Mouse (Mus musculus) limb, embryonic 12.5 days (tissue): ENCODE measurements around the gene Vgf. TPM values are rescaled to one million over a fixed set of nuclear protein-coding genes. Genes with fewer than 3 reads are reported as not detected.
A peak's percentile ranks its signal among the peaks of the same experiment; 100 is the strongest.

Source experiments
- ATAC-seq: fragments of 200-750 bp; cut with Nextera tagmentation; 2 replicates; pipeline ENCODE4 v1.8.0; 2017; ENCODE audit warnings: low read depth, moderate TSS enrichment; ENCODE audit not compliant: insufficient number of reproducible peaks, insufficient read depth, low FRiP score, low TSS enrichment
- H3K27ac ChIP-seq: fragments of 300-500 bp; sonication (generic); 2 replicates; pipeline ENCODE4 v1.5.1; 2016; ENCODE audit warnings: mild to moderate bottlenecking, moderate library complexity
- H3K27me3 ChIP-seq: fragments of 300-500 bp; sonication (generic); 2 replicates; pipeline ENCODE4 v1.6.1; 2016; ENCODE audit warnings: mild to moderate bottlenecking, moderate library complexity
- H3K36me3 ChIP-seq: fragments of 300-500 bp; sonication (generic); 2 replicates; pipeline ENCODE4 v1.6.1; 2016; ENCODE audit warnings: mild to moderate bottlenecking, moderate library complexity
- H3K4me1 ChIP-seq: fragments of 300-500 bp; sonication (generic); replicated peaks from 2 replicates; pipeline ENCODE4 v1.6.1; 2016
- H3K4me2 ChIP-seq: fragments of 300-500 bp; sonication (generic); 2 replicates; pipeline ENCODE4 v1.6.1; 2016; ENCODE audit warnings: mild to moderate bottlenecking, moderate library complexity
- H3K4me3 ChIP-seq: fragments of 300-500 bp; sonication (generic); replicated peaks from 2 replicates; pipeline ENCODE4 v1.5.1; 2016; ENCODE audit warnings: mild to moderate bottlenecking
- H3K9ac ChIP-seq: fragments of 300-500 bp; sonication (generic); replicated peaks from 2 replicates; pipeline ENCODE4 v1.6.1; 2016; ENCODE audit warnings: mild to moderate bottlenecking, moderate library complexity
- H3K9me3 ChIP-seq: fragments of 300-500 bp; sonication (generic); 2 replicates; pipeline ENCODE4 v1.6.1; 2016; ENCODE audit warnings: mild to moderate bottlenecking, moderate library complexity
- WGBS: fragments of 180-500 bp; shearing (Covaris S2); methylation state at CpG from one replicate; pipeline ENCODE4 v1.1.7; 2016; 5-methylcytosine and 5-hydroxymethylcytosine counted together
- polyA plus RNA-seq: library from polyadenylated mRNA; unstranded; fragments of >200 nt; fragmentation: Nextera tagmentation; extraction: Ambion mirVana; gene quantifications from 2 replicates; pipeline ENCODE4 v1.2.1, GENCODE M21; 2016

Vgf gene
- polyA plus RNA-seq, 1 experiment from 2014 or later, result 0.25 TPM

DNA sequence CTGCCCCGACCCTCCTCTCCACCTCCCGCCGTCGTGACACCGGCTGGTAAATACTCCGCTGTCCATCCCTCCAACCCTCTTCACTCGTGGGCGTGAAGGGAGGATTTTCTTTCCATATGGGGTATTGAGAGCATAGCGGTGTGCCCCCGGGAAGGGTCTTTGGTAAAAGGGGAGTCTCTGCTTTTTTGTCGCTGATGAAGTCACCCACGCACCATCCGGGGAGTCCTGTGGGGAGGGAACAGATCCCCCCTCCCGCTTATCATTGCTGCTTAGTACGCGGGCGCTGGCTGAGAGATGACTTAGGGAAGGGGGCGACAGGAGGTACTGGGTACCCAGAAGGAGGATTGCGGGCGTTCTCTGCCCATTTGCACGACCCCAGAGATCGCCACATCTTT is 4.2 kb downstream of the Vgf start:
- Histone ChIP-seq H3K9me3 (no peaks in the 10 kb centered on the region), H3K36me3 (peaks cover 7% of the 10 kb centered on the region), H3K27ac (no peak overlapping the region), H3K4me3 (peak overlapping the region; percentile 35), H3K9ac (no peak overlapping the region), H3K4me1 (peaks cover 39% of the 10 kb centered on the region), H3K27me3 (peaks cover 91% of the 10 kb centered on the region), H3K4me2 (peak overlapping the region; percentile 63)
- 15% methylated on average over 22 of the region's 22 CpGs for WGBS
- no peak for ATAC-seq

DNA sequence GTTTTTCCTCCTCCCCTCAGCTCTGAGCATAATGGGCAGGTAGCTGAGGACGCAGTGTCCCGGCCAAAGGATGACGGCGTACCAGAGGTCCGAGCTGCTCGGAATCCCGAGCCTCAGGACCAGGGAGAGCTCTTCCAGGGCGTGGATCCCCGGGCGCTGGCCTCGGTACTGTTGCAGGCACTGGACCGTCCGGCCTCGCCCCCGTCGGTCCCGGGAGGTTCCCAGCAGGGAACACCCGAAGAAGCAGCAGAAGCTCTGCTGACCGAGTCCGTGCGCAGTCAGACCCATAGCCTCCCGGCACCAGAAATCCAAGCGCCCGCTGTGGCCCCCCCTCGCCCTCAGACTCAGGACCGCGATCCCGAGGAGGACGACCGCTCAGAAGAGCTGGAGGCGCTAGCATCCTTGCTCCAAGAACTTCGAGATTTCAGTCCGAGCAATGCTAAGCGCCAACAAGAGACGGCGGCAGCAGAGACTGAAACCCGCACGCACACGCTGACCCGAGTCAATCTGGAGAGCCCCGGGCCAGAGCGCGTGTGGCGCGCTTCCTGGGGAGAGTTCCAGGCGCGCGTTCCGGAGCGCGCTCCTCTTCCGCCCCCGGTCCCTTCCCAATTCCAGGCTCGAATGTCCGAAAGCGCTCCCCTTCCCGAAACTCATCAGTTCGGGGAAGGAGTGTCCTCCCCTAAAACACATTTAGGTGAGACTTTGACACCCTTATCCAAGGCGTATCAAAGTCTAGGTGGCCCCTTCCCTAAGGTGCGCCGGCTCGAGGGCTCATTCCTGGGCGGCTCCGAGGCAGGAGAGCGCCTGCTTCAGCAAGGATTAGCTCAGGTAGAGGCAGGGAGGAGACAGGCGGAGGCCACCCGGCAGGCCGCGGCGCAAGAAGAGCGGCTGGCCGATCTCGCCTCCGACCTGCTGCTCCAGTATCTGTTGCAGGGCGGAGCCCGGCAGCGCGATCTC is 5.2 kb downstream of the Vgf start:
- Histone ChIP-seq H3K36me3 (peaks cover 16% of the 10 kb centered on the region), H3K4me3 (peak overlapping the region; percentile 46), H3K4me2 (peak overlapping the region; percentile 99), H3K9me3 (no peaks in the 10 kb centered on the region), H3K27ac (no peak overlapping the region), H3K4me1 (peaks cover 39% of the 10 kb centered on the region), H3K9ac (no peak overlapping the region; the same call in 1 of the 2 replicates), H3K27me3 (peaks cover 85% of the 10 kb centered on the region)
- no peak for ATAC-seq
- WGBS, result 2% methylated on average over 78 of the region's 78 CpGs

DNA sequence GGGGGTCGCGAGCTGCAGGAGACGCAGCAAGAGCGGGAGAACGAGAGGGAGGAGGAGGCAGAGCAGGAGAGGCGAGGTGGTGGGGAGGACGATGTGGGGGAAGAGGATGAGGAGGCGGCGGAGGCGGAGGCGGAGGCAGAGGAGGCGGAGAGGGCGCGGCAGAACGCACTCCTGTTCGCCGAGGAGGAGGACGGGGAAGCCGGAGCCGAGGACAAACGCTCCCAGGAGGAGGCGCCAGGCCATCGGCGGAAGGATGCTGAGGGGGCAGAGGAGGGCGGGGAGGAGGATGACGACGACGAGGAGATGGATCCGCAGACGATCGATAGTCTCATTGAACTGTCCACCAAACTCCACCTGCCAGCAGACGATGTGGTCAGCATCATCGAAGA is 5.8 kb downstream of the Vgf start:
- H3K27me3 ChIP-seq, result peaks cover 78% of the 10 kb centered on the region

DNA sequence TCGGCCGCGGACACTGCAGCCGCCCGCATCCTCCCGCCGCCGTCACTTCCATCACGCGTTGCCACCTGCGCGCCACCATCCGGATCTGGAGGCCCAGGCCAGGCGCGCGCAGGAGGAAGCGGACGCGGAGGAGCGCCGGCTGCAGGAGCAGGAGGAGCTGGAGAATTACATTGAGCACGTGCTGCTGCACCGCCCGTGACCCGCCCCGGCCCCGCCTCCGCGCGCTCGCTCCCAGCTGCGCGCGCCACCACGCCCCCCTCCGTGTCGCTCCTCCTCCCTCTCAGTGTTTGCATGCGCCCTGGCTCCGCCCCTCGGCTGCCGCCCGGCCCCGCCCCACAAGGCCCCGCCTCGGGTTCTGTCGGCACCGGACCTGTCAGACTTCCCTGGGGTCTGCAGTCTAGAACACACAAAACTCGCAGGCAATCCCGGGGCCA is 6.5 kb downstream of the Vgf start:
- 1% methylated on average over 49 of the region's 49 CpGs for WGBS
- peak; percentile 66 for ATAC-seq
- Histone ChIP-seq H3K4me2 (peak overlapping the region; percentile 99), H3K4me3 (peak overlapping the region; percentile 46), H3K36me3 (peaks cover 30% of the 10 kb centered on the region), H3K27me3 (peaks cover 73% of the 10 kb centered on the region), H3K9ac (peak overlapping the region; percentile 18; the same call in 1 of the 2 replicates), H3K4me1 (peaks cover 39% of the 10 kb centered on the region), H3K9me3 (no peaks in the 10 kb centered on the region), H3K27ac (no peak overlapping the region)

More for the DNA sequence above, 5.8 kb downstream of the Vgf start:
- no peak overlapping the region; the same call in 1 of the 2 replicates for H3K9ac ChIP-seq
- peak overlapping the region; percentile 46 for H3K4me3 ChIP-seq
- H3K9me3 ChIP-seq, result no peaks in the 10 kb centered on the region
- peaks cover 23% of the 10 kb centered on the region for H3K36me3 ChIP-seq
- no peak for ATAC-seq
- peaks cover 39% of the 10 kb centered on the region for H3K4me1 ChIP-seq
- WGBS, result 0% methylated on average over 32 of the region's 33 CpGs
- peak overlapping the region; percentile 99 for H3K4me2 ChIP-seq
- H3K27ac ChIP-seq, result no peak overlapping the region

DNA sequence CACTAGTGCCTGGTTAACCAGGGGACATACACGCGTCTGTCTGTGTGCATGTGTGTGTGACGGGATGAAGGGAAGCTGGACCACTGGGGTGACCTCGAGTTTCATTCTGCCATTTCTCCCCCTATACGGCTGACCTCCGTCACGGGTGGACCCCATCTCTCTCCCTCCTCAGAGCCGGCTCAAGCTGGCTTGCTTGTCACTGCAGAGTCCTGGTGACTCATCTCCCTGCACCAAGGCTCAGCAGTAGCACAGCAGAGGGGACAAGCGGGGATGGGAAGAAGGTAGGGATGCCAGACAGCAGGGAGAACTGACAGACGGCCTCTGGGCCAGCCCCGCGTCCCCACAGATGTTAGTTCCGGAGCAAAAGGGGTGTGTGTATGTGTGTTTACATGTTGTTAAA is 10.0 kb downstream of the Vgf start:
- Histone ChIP-seq H3K27ac (no peak overlapping the region), H3K9ac (no peak overlapping the region), H3K9me3 (no peaks in the 10 kb centered on the region), H3K4me2 (no peak overlapping the region), H3K27me3 (peaks cover 37% of the 10 kb centered on the region), H3K36me3 (peaks cover 64% of the 10 kb centered on the region), H3K4me1 (peaks cover 20% of the 10 kb centered on the region), H3K4me3 (no peak overlapping the region)
- ATAC-seq, result no peak
- WGBS, result 83% methylated on average over 13 of the region's 13 CpGs

DNA sequence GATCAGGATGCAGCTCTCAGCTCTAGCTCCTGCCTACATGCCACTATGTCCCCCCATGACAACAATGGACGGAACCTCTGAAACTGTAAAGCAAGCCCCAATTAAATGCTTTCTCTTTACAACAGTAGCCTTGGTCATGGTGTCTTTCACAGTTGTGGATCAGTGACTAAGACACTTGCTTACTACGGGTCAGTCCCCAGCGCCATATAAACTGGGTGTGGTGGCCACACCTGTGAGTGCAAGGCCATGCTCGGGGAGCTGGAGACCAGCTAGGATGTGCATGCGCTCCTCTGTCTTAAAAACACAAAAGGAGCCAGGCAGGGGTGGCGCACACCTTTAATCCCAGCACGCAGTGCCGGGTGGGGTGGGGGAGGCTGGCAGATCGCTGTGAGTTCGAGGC is 13.3 kb downstream of the Vgf start:
- no peak for ATAC-seq
- WGBS, result 90% methylated on average over 10 of the region's 10 CpGs
- H3K4me2 ChIP-seq, result no peak overlapping the region
- no peak overlapping the region for H3K4me3 ChIP-seq
- no peak overlapping the region for H3K27ac ChIP-seq
- H3K9me3 ChIP-seq, result no peaks in the 10 kb centered on the region
- peaks cover 79% of the 10 kb centered on the region for H3K36me3 ChIP-seq
- H3K4me1 ChIP-seq, result peaks cover under 1% of the 10 kb centered on the region; the same call in 1 of the 2 replicates
- H3K27me3 ChIP-seq, result peaks cover 5% of the 10 kb centered on the region
- H3K9ac ChIP-seq, result no peak overlapping the region

DNA sequence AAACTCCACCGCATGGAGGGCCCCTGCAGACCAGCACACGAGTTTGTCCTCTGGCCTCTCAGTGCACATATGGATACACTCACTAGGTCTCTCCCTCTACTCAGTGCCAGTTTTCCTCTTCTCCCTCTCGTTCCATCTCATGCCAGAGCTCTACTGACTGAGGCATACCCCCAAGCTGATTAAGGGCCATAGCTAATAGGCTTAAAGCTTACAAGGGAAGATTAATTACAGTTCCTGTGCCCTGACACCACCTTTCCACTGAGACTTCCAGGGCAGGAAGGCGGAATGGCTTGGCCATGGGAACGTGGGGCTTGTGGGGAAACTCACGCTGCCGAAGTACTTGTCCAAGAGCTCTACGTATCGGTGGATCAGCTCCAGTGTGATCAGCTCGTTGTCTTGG is 15.2 kb downstream of the Vgf start:
- Histone ChIP-seq H3K9me3 (no peaks in the 10 kb centered on the region), H3K36me3 (peaks cover 61% of the 10 kb centered on the region), H3K4me2 (no peak overlapping the region), H3K4me1 (peaks cover 11% of the 10 kb centered on the region), H3K4me3 (no peak overlapping the region), H3K9ac (no peak overlapping the region), H3K27ac (no peak overlapping the region), H3K27me3 (no peaks in the 10 kb centered on the region)
- 87% methylated on average over 10 of the region's 10 CpGs for WGBS
- ATAC-seq, result no peak

DNA sequence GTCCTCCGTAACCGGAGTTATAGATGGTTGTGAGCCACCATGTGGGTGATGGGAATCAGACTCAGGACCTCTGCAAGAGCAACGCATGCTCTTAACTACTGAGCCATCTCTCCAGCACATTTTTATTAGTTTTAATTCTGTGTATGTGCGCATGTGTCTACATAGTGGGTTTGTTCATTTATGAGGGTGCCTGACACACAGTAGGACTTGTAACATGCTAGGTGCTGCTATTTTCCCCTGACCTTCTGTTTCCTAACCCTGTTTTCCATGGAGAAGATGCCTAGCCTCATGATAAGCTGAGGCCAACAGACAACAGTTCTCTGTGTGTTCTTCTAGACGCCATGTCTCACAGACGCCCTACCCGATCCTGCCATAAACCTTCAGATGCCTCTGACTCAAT is 17.8 kb downstream of the Vgf start:
- ATAC-seq, result no peak
- H3K4me1 ChIP-seq, result peaks cover 14% of the 10 kb centered on the region
- no peaks in the 10 kb centered on the region for H3K9me3 ChIP-seq
- H3K36me3 ChIP-seq, result peaks cover 36% of the 10 kb centered on the region
- no peak overlapping the region for H3K4me2 ChIP-seq
- H3K27me3 ChIP-seq, result no peaks in the 10 kb centered on the region
- no peak overlapping the region for H3K27ac ChIP-seq
- no peak overlapping the region for H3K9ac ChIP-seq
- WGBS, result 94% methylated on average over 7 of the region's 7 CpGs
- H3K4me3 ChIP-seq, result no peak overlapping the region

DNA sequence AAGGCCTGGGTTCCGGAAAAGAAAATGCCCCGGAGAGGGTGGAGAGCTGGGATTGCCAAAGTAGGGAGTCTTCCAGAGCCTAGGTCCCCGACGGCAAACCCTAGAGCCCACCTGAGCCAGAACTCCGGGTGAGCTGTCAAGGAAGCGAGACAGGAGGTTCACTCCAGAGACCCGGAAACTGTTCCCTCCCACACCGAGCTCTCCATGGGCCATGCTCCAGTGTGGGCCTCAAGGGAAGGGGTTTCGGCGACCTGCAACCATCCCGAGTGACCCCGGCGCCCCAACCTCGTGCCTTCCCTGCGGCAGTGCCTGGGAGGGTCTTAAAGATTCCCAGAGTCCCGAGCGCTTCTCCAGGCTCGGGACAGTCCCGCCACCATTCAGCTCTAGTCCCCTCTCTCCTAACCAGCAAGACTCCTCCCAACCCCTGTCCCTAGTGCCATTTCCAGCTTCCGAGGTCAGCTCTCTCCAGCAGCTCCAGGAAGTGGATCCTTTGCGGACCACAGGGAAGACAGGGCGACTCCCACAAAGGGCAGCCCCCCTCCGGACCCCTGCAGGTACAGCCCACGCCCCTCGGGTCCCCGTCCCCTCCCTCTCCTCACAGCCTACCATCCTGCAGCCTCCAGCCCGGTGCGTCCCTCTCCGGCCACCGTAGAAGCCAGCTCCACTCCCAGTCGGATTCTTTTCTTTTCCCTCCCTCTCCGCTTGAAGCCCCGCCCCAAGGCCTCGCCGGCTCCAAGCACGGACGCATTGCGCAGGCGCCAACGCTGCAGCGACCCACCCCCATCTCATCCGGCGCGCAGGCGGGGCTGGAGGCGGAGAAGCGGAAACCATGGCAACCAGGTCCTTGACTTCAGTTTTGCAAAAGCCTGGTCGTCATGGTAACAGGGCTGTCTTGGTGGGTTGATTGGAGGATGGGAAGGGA is 19.5 kb downstream of the Vgf start, which contains the start of gene Ap1s1:
Ap1s1 (minus strand) TSS at position 734 of the 922 bp plus-strand sequence.
- Histone ChIP-seq H3K4me2 (peak within 1 kb of the TSS; percentile 74), H3K27ac (peak within 1 kb of the TSS; percentile 72; the same call in 1 of the 2 replicates), H3K4me1 (peaks cover 14% of the 10 kb centered on the region), H3K9me3 (no peaks in the 10 kb centered on the region), H3K9ac (peak within 1 kb of the TSS; percentile 82), H3K4me3 (peak within 1 kb of the TSS; percentile 69), H3K36me3 (peaks cover 19% of the 10 kb centered on the region), H3K27me3 (0 out of 2 replicates have a peak, but pooled peaks cover 5% of the 10 kb centered on the region)
- under 1% methylated on average over 48 of the region's 48 CpGs for WGBS
- peak; percentile 94 for ATAC-seq

DNA sequence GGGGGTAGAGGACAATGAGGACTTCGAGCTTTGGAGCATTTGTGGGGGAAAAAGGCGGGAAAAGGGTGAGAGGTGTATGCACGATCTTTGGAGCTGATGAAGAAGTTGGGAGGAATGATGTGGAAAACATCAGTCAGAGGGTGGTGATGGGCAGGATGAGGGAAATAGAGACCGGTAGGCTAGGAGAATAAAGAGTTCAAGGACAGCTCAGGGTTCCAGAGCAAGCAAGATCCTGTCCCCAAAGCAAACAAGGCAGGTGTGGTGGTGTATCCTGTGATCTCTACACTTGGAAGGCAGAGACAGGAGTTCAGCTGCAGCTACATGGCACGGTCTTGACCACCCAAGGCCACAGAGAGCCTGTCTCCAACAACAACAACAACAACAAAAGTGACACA is 20.1 kb downstream of the Vgf start:
- H3K27me3 ChIP-seq, result 0 out of 2 replicates have a peak, but pooled peaks cover 5% of the 10 kb centered on the region
- H3K4me3 ChIP-seq, result peak overlapping the region; percentile 69
- 33% methylated on average over 5 of the region's 5 CpGs for WGBS
- H3K27ac ChIP-seq, result no peak overlapping the region
- H3K9ac ChIP-seq, result no peak overlapping the region
- peak overlapping the region; percentile 74 for H3K4me2 ChIP-seq
- peaks cover 14% of the 10 kb centered on the region for H3K4me1 ChIP-seq
- H3K9me3 ChIP-seq, result no peaks in the 10 kb centered on the region
- peak; percentile 22; the same call in 1 of the 2 replicates for ATAC-seq
- peaks cover 14% of the 10 kb centered on the region for H3K36me3 ChIP-seq

DNA sequence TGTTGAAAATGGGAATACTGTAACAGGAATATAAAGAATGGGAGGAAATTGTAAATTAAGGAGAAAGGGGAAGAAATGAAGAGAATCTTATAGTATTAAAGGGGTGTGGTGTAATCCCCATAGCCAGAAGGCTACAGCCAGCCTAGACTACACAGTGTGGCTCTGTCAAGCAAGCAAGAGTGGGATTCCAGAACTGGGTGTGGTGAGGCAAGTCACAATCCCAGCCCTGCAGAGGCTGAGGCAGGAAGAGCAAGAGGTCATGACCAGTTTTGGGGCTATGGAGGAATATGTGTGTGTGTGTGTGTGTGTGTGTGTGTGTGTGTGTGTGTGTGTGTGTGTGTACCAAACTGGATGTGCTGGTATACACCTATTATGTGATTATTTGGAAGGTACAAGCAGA is 20.8 kb downstream of the Vgf start:
- H3K4me3 ChIP-seq, result no peak overlapping the region
- no peak for ATAC-seq
- H3K27me3 ChIP-seq, result 0 out of 2 replicates have a peak, but pooled peaks cover 5% of the 10 kb centered on the region
- no peak overlapping the region for H3K9ac ChIP-seq
- no peak overlapping the region for H3K27ac ChIP-seq
- no peak overlapping the region for H3K4me2 ChIP-seq
- no peaks in the 10 kb centered on the region for H3K9me3 ChIP-seq
- H3K36me3 ChIP-seq, result peaks cover 7% of the 10 kb centered on the region
- peaks cover 14% of the 10 kb centered on the region for H3K4me1 ChIP-seq
